Mouse (Mus musculus) left cerebral cortex, postnatal 14 days (tissue): ENCODE data around the gene Coro2a. TPM values are rescaled to one million over a fixed set of nuclear protein-coding genes. Genes with fewer than 3 reads are reported as not detected.

Experiments used
- DNase-seq, 2 experiments: peaks; one replicate each; pipeline ENCODE4 v3.0.0; 2021 to 2022; ENCODE audit warnings: low spot score in 2 of 2, mixed read lengths in 1 of 2
- intact Hi-C: fragments of 180-260 bp; cut with DNase I; formaldehyde crosslinking; loops from one replicate; pipeline ENCODE4 v1.15.1; 2025
- total RNA-seq, 2 experiments: library from RNA; stranded (reverse); gene quantifications; 2 replicates each; pipeline ENCODE4 v1.2.3; 2021

The Coro2a gene
- total RNA-seq, 2 experiments from 2014 or later: 34.1 to 37.3 TPM

DNA sequence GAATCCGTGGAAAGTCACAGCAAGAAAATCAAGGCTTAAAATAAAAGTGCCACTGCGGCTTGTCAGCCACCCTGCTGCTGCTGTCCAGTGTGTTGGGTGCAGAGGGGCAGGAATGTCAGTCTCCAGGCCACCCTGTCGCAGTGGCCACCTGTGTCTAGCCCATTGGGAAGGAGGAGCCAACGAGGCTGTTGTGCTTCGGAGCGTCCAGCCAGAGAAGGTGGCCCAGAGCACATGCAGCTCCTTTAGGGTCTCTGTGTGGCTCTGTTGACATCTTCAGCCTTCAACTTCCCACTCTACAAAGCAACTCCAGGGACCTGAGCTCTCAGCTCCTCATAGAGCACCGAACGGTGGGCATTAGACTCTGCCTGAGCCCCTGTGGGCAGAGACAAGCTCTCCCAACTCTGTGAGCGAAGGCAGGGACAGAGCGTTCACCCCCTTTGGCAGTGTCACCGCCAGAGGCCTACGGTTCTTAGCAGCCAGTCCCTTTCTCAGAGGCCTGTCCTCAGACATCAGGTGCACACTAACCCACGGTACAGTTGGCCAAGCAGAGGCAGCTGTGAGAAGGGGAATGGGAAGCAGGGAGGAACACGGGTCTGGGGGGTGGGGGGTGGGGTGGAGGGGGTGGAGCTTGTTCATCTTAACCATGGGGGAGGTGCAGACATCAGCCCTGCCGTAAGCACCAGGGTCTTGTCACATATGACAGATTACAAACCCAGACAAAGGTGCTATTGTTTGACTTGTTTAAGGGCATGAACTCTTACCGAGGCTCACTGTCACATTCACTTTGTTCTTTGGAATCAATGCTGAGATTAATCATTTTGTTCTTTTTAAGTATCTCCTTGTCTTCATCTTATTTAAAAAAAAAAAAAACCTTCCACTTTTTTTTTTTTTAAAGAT lies 99.1 kb downstream of the Coro2a start:
- intact Hi-C loops: loop anchor here (10.0 kb wide), 1 partner anchor 552 kb away; the partner anchor contains the start of gene Anks6

GRCm38 (mm10) chr4:46498976-46499375 lies 103.0 kb downstream of the Coro2a start:
- DNase-seq: peak in 1 of 2 experiments; percentile 46
- intact Hi-C loops: loop anchor here (5.0 kb wide), 1 partner anchor 158 kb away; no protein-coding TSS in a partner anchor

More for the DNA sequence above, 99.1 kb downstream of the Coro2a start:
- DNase-seq: no peak

DNA sequence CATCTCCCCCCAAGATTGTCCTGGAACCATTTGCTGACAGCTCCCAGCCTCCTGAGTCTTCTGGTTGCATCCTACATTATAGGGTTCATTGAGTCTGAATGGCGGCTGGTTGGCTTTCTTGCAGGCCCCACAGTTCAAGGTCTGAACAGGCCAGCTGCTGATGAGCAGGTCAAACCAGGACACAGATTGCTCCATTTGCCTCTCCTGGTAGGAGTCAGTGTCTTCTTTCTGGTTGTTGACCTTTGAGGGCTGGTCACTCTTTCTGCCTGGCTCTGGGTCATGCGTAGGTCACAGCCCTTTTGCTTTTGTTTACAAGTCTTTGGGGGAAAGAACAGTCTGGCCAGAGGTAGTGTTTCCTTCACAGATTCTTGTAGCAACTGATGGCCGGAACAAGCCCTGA lies 103.5 kb downstream of the Coro2a start:
- intact Hi-C loops: loop anchor here (5.0 kb wide), 1 partner anchor 159 kb away; no protein-coding TSS in a partner anchor
- DNase-seq: no peak

GRCm38 (mm10) chr4:46497286-46497892 lies 104.6 kb downstream of the Coro2a start:
- DNase-seq: peak; percentile 51 to 71
- intact Hi-C loops: loop anchor here (5.0 kb wide), 1 partner anchor 160 kb away; no protein-coding TSS in a partner anchor

DNA sequence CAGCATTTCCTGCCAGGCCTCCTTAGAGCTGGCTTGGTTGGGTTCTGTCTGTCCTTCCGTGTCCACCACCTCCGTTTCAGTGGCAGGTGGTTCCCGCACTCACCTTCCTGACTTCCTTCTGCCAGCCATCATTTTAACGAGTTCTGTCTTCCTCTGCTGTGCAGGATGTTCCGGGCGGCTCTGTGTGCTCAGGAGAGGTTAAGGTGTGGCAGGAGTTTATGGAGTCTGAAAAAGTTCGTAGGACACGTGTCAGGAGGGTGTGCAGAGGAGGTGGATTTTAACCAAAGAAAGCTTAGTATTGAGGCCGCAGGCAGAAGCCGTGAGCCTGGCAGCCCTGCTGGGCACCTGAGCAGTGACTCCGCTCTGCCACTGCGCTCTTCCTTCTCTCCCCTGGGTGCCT lies 106.5 kb downstream of the Coro2a start:
- intact Hi-C loops: loop anchor here (5.0 kb wide), 1 partner anchor 162 kb away; no protein-coding TSS in a partner anchor
- DNase-seq: no peak

GRCm38 (mm10) chr4:46493071-46493470 lies 108.9 kb downstream of the Coro2a start:
- DNase-seq: no peak
- intact Hi-C loops: no loop called here

DNA sequence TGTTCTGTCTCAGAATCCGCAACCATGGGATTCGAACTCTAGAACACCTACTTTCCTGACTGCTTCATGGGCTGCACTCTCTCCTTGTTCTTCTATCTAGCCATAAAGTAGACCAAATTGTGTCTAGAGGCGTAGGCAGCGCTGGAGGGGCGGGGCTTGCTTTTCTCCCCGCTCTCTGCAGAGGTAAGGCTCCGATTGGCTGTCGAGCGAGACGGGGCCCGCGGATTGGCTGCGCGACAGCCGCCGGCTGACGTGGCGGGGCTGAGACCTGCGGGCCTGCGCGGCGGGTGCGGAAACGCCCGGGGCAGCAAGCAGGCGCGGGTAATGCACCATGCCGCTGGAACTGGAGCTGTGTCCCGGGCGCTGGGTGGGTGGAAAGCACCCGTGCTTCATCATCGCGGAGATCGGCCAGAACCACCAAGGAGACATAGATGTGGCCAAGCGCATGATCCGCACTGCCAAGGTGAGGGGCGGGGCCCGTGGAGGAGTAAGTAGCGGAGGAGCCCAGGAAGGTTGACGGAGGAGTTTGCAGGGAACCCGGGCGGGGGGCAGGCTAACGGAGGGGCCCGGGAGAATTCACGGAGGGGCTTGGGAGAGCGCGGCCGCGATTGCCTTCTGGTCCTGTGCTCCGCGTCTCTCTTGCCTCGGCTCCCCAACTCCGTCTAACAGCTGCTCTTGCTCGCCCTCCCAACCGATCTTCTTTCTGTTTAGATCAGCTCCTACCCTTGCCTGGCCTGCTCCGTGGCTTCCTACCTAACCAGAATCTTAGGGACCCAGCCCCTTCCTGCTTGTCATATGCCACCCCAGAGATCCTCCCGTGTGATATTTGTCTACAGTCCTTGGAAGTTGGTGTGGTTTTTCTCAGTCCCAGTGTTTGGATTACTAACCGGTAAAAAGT lies 112.7 kb downstream of the Coro2a start, which contains the start of gene Nans:
TSS of gene Nans (plus strand) at position 221 of the 898 bp plus-strand sequence.
- intact Hi-C loops: no loop called here
- peak; percentile 93 to 94 for DNase-seq

DNA sequence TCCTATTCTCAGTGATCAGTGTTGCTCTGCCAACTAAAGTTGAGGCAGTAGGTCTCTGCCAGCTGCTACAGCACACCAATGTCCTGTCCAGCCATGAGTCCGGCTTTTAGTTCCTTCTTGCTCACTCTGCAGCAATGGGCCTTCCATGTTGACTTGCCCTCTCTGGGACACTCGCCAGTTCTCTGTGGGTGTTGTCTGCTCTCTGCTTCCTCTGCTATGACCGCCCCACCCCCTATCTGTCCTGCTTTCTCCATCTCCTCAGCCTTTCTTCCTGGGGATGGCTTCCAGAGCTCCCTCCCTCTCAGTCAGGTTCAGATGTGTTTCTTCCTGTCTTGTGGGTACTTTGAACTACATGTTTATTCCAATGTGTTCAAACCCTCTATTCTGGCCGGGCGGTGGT lies 114.7 kb downstream of the Coro2a start:
- intact Hi-C loops: no loop called here
- peak; percentile 64 to 67 for DNase-seq

Other genes with a start within 250 kb of the Coro2a start
- gene Trmo, start 212.8 kb downstream of the Coro2a start, total RNA-seq: 1 to 10 TPM; 3.2 to 3.7 TPM
- gene Hemgn, start 188.7 kb downstream of the Coro2a start, total RNA-seq: not detected
- 10 to 100 TPM; 43.7 to 43.9 TPM for gene Anp32b, start 151.3 kb downstream of the Coro2a start, total RNA-seq
- 10 to 100 TPM; 20.8 to 24.5 TPM for gene Nans, start 113.0 kb downstream of the Coro2a start, total RNA-seq
- 1 to 10 TPM in 1 of 2 experiments, under 1 TPM in 1; 0.47 to 1.5 TPM for gene Trim14, start 66.1 kb downstream of the Coro2a start, total RNA-seq
- 1 to 10 TPM; 2.7 to 2.9 TPM for gene Tbc1d2, start 48.0 kb upstream of the Coro2a start, total RNA-seq